Comparison of ENCODE assay signal across 8 mouse cellular contexts in the genomic region with DNA sequence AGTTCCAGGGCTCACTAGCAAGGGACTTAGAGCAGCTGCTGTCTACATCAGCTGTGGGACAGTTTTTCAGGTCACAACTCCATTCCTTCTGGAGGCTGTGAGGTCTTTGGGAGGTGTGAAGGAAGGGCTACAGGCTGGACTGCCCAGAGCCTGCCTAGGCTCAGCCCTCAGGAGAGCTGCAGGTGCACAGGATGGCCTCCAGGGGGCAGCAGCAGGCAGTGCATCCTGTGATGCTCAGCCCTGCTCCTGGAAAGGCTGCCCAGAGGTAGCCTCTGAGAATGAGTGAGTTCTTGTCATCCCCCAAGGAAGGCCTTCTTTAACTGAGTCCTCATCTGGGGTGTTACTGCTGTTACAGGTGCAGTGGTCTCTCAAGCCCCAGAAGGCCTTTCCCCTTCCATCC. TPM values are rescaled to one million over a fixed set of nuclear protein-coding genes. Genes with fewer than 3 reads are reported as not detected.
A peak's percentile ranks its signal among the peaks of the same experiment; 100 is the strongest.
DNase-seq lines count a peak whose midpoint lies in the region.

No protein-coding gene starts in this region.

- peak; percentile 71 for DNase-seq in ZHBTc4 (ENCODE audit: low read depth, low spot score)
- peak; percentile 93 to 94 for DNase-seq in cerebellum, postnatal 14 days
- peak; percentile 65 for DNase-seq in gastrocnemius, adult 18-20 months (ENCODE audit: low spot score)
- DNase-seq in induced T-regulatory cell, adult 2 months (ENCODE audit: low read depth): peak; percentile 70
- peak; percentile 78 for DNase-seq in left cerebral cortex, postnatal 25 days (ENCODE audit: low spot score in 2 of 2)
- DNase-seq in midbrain, embryonic 10.5 days (ENCODE audit: low spot score): peak; percentile 76
- peak; percentile 74 for DNase-seq in right cerebral cortex, postnatal 25 days
- peak; percentile 75 for DNase-seq in urinary bladder, postnatal 25 days (ENCODE audit: low spot score)

- no peaks in the 10 kb centered on the region for H3K9me3 ChIP-seq in midbrain, embryonic 10.5 days (replicated peaks)

- intact Hi-C loops in left cerebral cortex, postnatal 25 days (cut with DNase I): loop anchor here (1.0 kb wide), 2 partner anchors 116 to 402 kb away; no protein-coding TSS in a partner anchor

- no peak overlapping the region for H3K4me3 ChIP-seq in midbrain, embryonic 10.5 days

- peaks cover 99% of the 10 kb centered on the region for H3K36me3 ChIP-seq in midbrain, embryonic 10.5 days

- H3K4me1 ChIP-seq in midbrain, embryonic 10.5 days: peaks cover 2% of the 10 kb centered on the region; the same call in 1 of the 2 replicates

- H3K27me3 ChIP-seq in midbrain, embryonic 10.5 days (ENCODE audit: low read depth, poor library complexity, severe bottlenecking): no peaks in the 10 kb centered on the region

- no peak overlapping the region for H3K27ac ChIP-seq in midbrain, embryonic 10.5 days (replicated peaks)

RNA-seq across cellular contexts. Expression of a gene that starts 12.5 kb away (rescaled TPM):
- total RNA-seq in gastrocnemius, adult 18-20 months (2021): 1 to 10 TPM; 4.4 to 5.7 TPM
- 10 to 100 TPM; 21.9 to 31.1 TPM for total RNA-seq in left cerebral cortex, postnatal 25 days (2021)
- 21.6 and 27.6 TPM in 2 replicates for polyA plus RNA-seq in midbrain, embryonic 10.5 days (2016; fragmentation: Nextera tagmentation; extraction: Ambion mirVana)

RNA-seq across cellular contexts. Expression of a gene that starts 43.9 kb away (rescaled TPM):
- under 1 TPM; 0.05 TPM for total RNA-seq in gastrocnemius, adult 18-20 months (2021)
- 100 to 1,000 TPM; 182 to 222 TPM for total RNA-seq in left cerebral cortex, postnatal 25 days (2021)
- 1.1 and 1.6 TPM in 2 replicates for polyA plus RNA-seq in midbrain, embryonic 10.5 days (2016; fragmentation: Nextera tagmentation; extraction: Ambion mirVana)

Comparison
In these comparisons a context has a peak if more than half of its experiments do, and no peak if none do; other contexts are left out.
1. RNA of a gene that starts 43.9 kb away (total RNA-seq): 182 to 222 TPM in left cerebral cortex, postnatal 25 days; 0.05 TPM in gastrocnemius, adult 18-20 months; every median in the first group is over 100 times any median in the second.
2. Peak in every context shown above with its lines, with median percentiles within 50 percentile points of each other: DNase-seq.